8 mouse cellular contexts compared by ENCODE assay signal in genomic region chr15:81872262-81873136, GRCm38 (mm10). TPM values are rescaled to one million over a fixed set of nuclear protein-coding genes. Genes with fewer than 3 reads are reported as not detected.
DNase-seq lines count a peak whose midpoint lies in the region; ATAC-seq lines count a peak whose summit lies in the region.

Aco2 (plus strand) TSS chr15:81872309.

- peaks cover 32% of the 10 kb centered on the region for H3K36me3 ChIP-seq in hindbrain, embryonic 12.5 days

- H3K4me2 ChIP-seq in hindbrain, embryonic 12.5 days (replicated peaks), result peak within 1 kb of the TSS; percentile 95

- DNase-seq in NIH3T3 (ENCODE audit: low read depth), result peak; percentile 100
- DNase-seq in cerebellum, postnatal 10 days, result peak; percentile 100
- DNase-seq in frontal cortex, postnatal 10 days (ENCODE audit: low spot score in 2 of 2), result peak; percentile 99
- peak; percentile 98 for DNase-seq in layer of hippocampus, postnatal 25 days (ENCODE audit: extremely low spot score in 1 of 2, low spot score in 1 of 2)
- peak; percentile 99 for DNase-seq in lung, postnatal 25 days (ENCODE audit: low spot score)
- DNase-seq in retina, embryonic 14.5 days (ENCODE audit: low spot score), result peak; percentile 100
- peak; percentile 99 for DNase-seq in thymus, postnatal 4 days

- under 1% methylated on average over 53 of the region's 53 CpGs for WGBS in hindbrain, embryonic 12.5 days

- H3K9ac ChIP-seq in hindbrain, embryonic 12.5 days, result peak within 1 kb of the TSS; percentile 78

- ATAC-seq in hindbrain, embryonic 12.5 days (ENCODE audit: low FRiP score), result peak; percentile 87

- peak within 1 kb of the TSS; percentile 78 for H3K4me3 ChIP-seq in hindbrain, embryonic 12.5 days

- peak within 1 kb of the TSS; percentile 98 for H3K27ac ChIP-seq in hindbrain, embryonic 12.5 days

- H3K27me3 ChIP-seq in hindbrain, embryonic 12.5 days, result no peaks in the 10 kb centered on the region

- peaks cover 23% of the 10 kb centered on the region for H3K4me1 ChIP-seq in hindbrain, embryonic 12.5 days

- H3K9me3 ChIP-seq in hindbrain, embryonic 12.5 days (replicated peaks), result no peaks in the 10 kb centered on the region

RNA-seq across cellular contexts. Expression of gene Aco2, which starts in this region (rescaled TPM):
- 193 TPM in 2 replicates for polyA plus RNA-seq in hindbrain, embryonic 12.5 days (2016; fragmentation: Nextera tagmentation; extraction: Ambion mirVana)
- total RNA-seq in layer of hippocampus, postnatal 25 days (2021), result 100 to 1,000 TPM; 475 to 495 TPM

Comparison
In these comparisons a context has a peak if more than half of its experiments do, and no peak if none do; other contexts are left out.
1. Peak in every context shown above with its lines: DNase-seq, ATAC-seq, H3K4me3 ChIP-seq and H3K27ac ChIP-seq.